In the genomic region with DNA sequence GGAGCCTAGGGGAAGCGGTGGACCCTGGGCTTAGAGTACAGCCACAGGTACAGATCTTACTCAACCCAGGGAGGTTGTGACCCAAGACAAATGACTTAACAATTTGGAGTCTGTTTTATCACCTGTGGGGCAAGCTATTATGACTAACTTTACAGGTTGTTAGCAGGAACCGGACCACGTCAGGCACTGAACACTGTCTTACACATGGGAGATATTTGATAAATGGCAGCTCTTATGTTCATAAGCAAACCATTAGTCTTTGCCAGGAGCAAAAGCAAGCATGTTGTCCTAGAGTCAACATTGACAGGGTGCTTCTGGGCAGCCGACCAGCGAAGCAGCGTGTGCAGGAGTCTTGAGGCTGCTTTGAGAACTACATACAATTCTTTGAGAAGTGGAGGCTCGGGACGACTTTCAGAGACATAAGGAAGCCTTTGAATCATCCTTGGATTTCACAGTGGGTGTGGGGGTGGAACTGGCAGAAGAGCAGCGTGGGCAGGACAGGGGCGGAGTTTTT, we compare ENCODE assay signal across 13 mouse cellular contexts. TPM values are rescaled to one million over a fixed set of nuclear protein-coding genes. Genes with fewer than 3 reads are reported as not detected.
DNase-seq lines count a peak whose midpoint lies in the region; ATAC-seq lines count a peak whose summit lies in the region.
"Had no signal": no experiment of that assay in that cellular context is flagged by ENCODE, and none has a peak within 500 bp of the region (broad histone marks: within the 10 kb centered on the region; RNA-seq: fewer than 3 reads in every experiment).

No protein-coding gene starts in this region.

- no peak overlapping the region for H3K4me2 ChIP-seq in limb, embryonic 12.5 days
- no peak overlapping the region for H3K4me2 ChIP-seq in intestine, embryonic 16.5 days (ENCODE audit: low read depth, low read length)
- no peak overlapping the region for H3K4me2 ChIP-seq in limb, embryonic 13.5 days (replicated peaks)
- no peak overlapping the region for H3K4me2 ChIP-seq in forebrain, embryonic 14.5 days (ENCODE audit: low read length)
- H3K4me2 ChIP-seq: midbrain, embryonic 15.5 days had no signal

- 0 out of 2 replicates have a peak overlapping the region, but pooled peaks have one; percentile 18 for H3K27ac ChIP-seq in limb, embryonic 12.5 days
- no peak overlapping the region for H3K27ac ChIP-seq in limb, embryonic 10.5 days
- no peak overlapping the region for H3K27ac ChIP-seq in intestine, embryonic 16.5 days (ENCODE audit: low read length)
- H3K27ac ChIP-seq in limb, embryonic 13.5 days: peak overlapping the region; percentile 44; the same call in 1 of the 2 replicates
- no peak overlapping the region for H3K27ac ChIP-seq in forebrain, embryonic 14.5 days (ENCODE audit: low read depth, low read length)
- H3K27ac ChIP-seq: forebrain, embryonic 10.5 days; midbrain, embryonic 15.5 days had no signal

- no peak for ATAC-seq in limb, embryonic 12.5 days (ENCODE audit: insufficient number of reproducible peaks, insufficient read depth, low FRiP score, low TSS enrichment, low read depth)
- ATAC-seq in intestine, embryonic 16.5 days: peak; percentile 47; the same call in 1 of the 2 replicates
- ATAC-seq in limb, embryonic 13.5 days (ENCODE audit: low FRiP score, low read depth): no peak
- no peak for ATAC-seq in megakaryocyte progenitor cell, adult 5-6 weeks (replicated peaks; ENCODE audit: poor library complexity)
- no peak for ATAC-seq in forebrain, embryonic 14.5 days
- ATAC-seq: activated CD4-positive, CD25-positive, alpha-beta regulatory T cell, adult 4 months; midbrain, embryonic 15.5 days had no signal

- no peak overlapping the region for H3K4me3 ChIP-seq in limb, embryonic 12.5 days (replicated peaks)
- H3K4me3 ChIP-seq in limb, embryonic 10.5 days: no peak overlapping the region
- H3K4me3 ChIP-seq in intestine, embryonic 16.5 days (ENCODE audit: low read length): no peak overlapping the region
- H3K4me3 ChIP-seq in limb, embryonic 13.5 days: no peak overlapping the region
- no peak overlapping the region for H3K4me3 ChIP-seq in forebrain, embryonic 14.5 days (ENCODE audit: low read depth, low read length)
- H3K4me3 ChIP-seq: forebrain, embryonic 10.5 days; midbrain, embryonic 15.5 days had no signal

- H3K36me3 ChIP-seq in limb, embryonic 12.5 days: peaks cover 22% of the 10 kb centered on the region
- H3K36me3 ChIP-seq in limb, embryonic 10.5 days: peaks cover 20% of the 10 kb centered on the region
- no peaks in the 10 kb centered on the region for H3K36me3 ChIP-seq in intestine, embryonic 16.5 days (ENCODE audit: control insufficient read depth, insufficient read depth, low read length)
- H3K36me3 ChIP-seq in limb, embryonic 13.5 days: peaks cover 18% of the 10 kb centered on the region
- no peaks in the 10 kb centered on the region for H3K36me3 ChIP-seq in forebrain, embryonic 14.5 days (ENCODE audit: control insufficient read depth, insufficient read depth, low read length)
- H3K36me3 ChIP-seq: midbrain, embryonic 15.5 days had no signal

- peaks cover 58% of the 10 kb centered on the region for H3K4me1 ChIP-seq in limb, embryonic 12.5 days (replicated peaks)
- H3K4me1 ChIP-seq in limb, embryonic 10.5 days: peaks cover 65% of the 10 kb centered on the region
- peaks cover 22% of the 10 kb centered on the region for H3K4me1 ChIP-seq in intestine, embryonic 16.5 days (ENCODE audit: control insufficient read depth, insufficient read depth, low read length)
- peaks cover 74% of the 10 kb centered on the region for H3K4me1 ChIP-seq in limb, embryonic 13.5 days
- 0 out of 2 replicates have a peak, but pooled peaks cover 4% of the 10 kb centered on the region for H3K4me1 ChIP-seq in forebrain, embryonic 14.5 days (ENCODE audit: control insufficient read depth, insufficient read depth, low read length)

- WGBS in limb, embryonic 12.5 days: 69% methylated on average over 10 of the region's 10 CpGs
- 83% methylated on average over 10 of the region's 10 CpGs for WGBS in limb, embryonic 10.5 days
- WGBS in intestine, embryonic 16.5 days: 43% methylated on average over 10 of the region's 10 CpGs
- WGBS in limb, embryonic 13.5 days: 59% methylated on average over 10 of the region's 10 CpGs
- WGBS in forebrain, embryonic 14.5 days: 79% methylated on average over 10 of the region's 10 CpGs

- H3K9ac ChIP-seq in limb, embryonic 12.5 days (replicated peaks): no peak overlapping the region
- no peak overlapping the region for H3K9ac ChIP-seq in intestine, embryonic 16.5 days (ENCODE audit: low read depth, low read length)
- no peak overlapping the region for H3K9ac ChIP-seq in limb, embryonic 13.5 days
- H3K9ac ChIP-seq in forebrain, embryonic 14.5 days (ENCODE audit: low read length): no peak overlapping the region
- H3K9ac ChIP-seq: midbrain, embryonic 15.5 days had no signal

- no peaks in the 10 kb centered on the region for H3K27me3 ChIP-seq in limb, embryonic 12.5 days
- H3K27me3 ChIP-seq in limb, embryonic 10.5 days (ENCODE audit: low read depth, poor library complexity, severe bottlenecking): no peaks in the 10 kb centered on the region
- H3K27me3 ChIP-seq in intestine, embryonic 16.5 days (replicated peaks; ENCODE audit: control insufficient read depth, insufficient read depth, low read length): no peaks in the 10 kb centered on the region
- H3K27me3 ChIP-seq in limb, embryonic 13.5 days: no peaks in the 10 kb centered on the region
- no peaks in the 10 kb centered on the region for H3K27me3 ChIP-seq in forebrain, embryonic 14.5 days (replicated peaks; ENCODE audit: control insufficient read depth, insufficient read depth, low read length)
- H3K27me3 ChIP-seq: midbrain, embryonic 15.5 days had no signal

- no peak for DNase-seq in limb, embryonic 10.5 days (ENCODE audit: low spot score)
- DNase-seq in right cerebral cortex, postnatal 4 days: peak; percentile 22
- DNase-seq in cerebellum, adult 9-11 months: no peak
- DNase-seq in forebrain, embryonic 14.5 days (ENCODE audit: low spot score): no peak
- DNase-seq: cerebellum, adult 18-20 months; heart, postnatal 10 days had no signal

- no peaks in the 10 kb centered on the region for H3K9me3 ChIP-seq in limb, embryonic 12.5 days
- no peaks in the 10 kb centered on the region for H3K9me3 ChIP-seq in limb, embryonic 10.5 days (replicated peaks)
- H3K9me3 ChIP-seq in intestine, embryonic 16.5 days (ENCODE audit: control insufficient read depth, low read length): no peaks in the 10 kb centered on the region
- H3K9me3 ChIP-seq in limb, embryonic 13.5 days: no peaks in the 10 kb centered on the region
- no peaks in the 10 kb centered on the region for H3K9me3 ChIP-seq in forebrain, embryonic 14.5 days (replicated peaks; ENCODE audit: control insufficient read depth, low read length)
- H3K9me3 ChIP-seq: forebrain, embryonic 10.5 days; midbrain, embryonic 15.5 days had no signal

RNA-seq across cellular contexts. Expression of gene Tgoln1, which starts 33.6 kb away (rescaled TPM):
- polyA plus RNA-seq in limb, embryonic 12.5 days (2016; fragmentation: Nextera tagmentation; extraction: Ambion mirVana): 20.9 and 21.7 TPM in 2 replicates
- 22.2 and 24.5 TPM in 2 replicates for polyA plus RNA-seq in limb, embryonic 10.5 days (2016; fragmentation: Nextera tagmentation; extraction: Ambion mirVana)
- 48.8 and 57.5 TPM in 2 replicates for polyA plus RNA-seq in intestine, embryonic 16.5 days (2015; fragmentation: Nextera tagmentation; extraction: Ambion mirVana)
- 22.0 and 23.0 TPM in 2 replicates for polyA plus RNA-seq in limb, embryonic 13.5 days (2015; fragmentation: Nextera tagmentation; extraction: Ambion mirVana)
- 51.5 and 57.9 TPM in 2 replicates for total RNA-seq in megakaryocyte progenitor cell, adult 5-6 weeks (2015)
- 55.1 and 64.4 TPM in 2 replicates for total RNA-seq in megakaryocyte progenitor cell, adult 5-6 weeks (2017)
- polyA plus RNA-seq in forebrain, embryonic 14.5 days (2014; fragmentation: Nextera tagmentation; extraction: Ambion mirVana): 34.0 and 37.8 TPM in 2 replicates

RNA-seq across cellular contexts. Expression of gene Retsat, which starts 52.1 kb away (rescaled TPM):
- polyA plus RNA-seq in limb, embryonic 12.5 days (2016; fragmentation: Nextera tagmentation; extraction: Ambion mirVana): 10.8 and 12.4 TPM in 2 replicates
- polyA plus RNA-seq in limb, embryonic 10.5 days (2016; fragmentation: Nextera tagmentation; extraction: Ambion mirVana): 9.9 and 10.1 TPM in 2 replicates
- polyA plus RNA-seq in intestine, embryonic 16.5 days (2015; fragmentation: Nextera tagmentation; extraction: Ambion mirVana): 41.1 and 44.0 TPM in 2 replicates
- polyA plus RNA-seq in limb, embryonic 13.5 days (2015; fragmentation: Nextera tagmentation; extraction: Ambion mirVana): 15.1 and 17.9 TPM in 2 replicates
- total RNA-seq in megakaryocyte progenitor cell, adult 5-6 weeks (2015): 20.3 and 20.8 TPM in 2 replicates
- 20.0 and 27.5 TPM in 2 replicates for total RNA-seq in megakaryocyte progenitor cell, adult 5-6 weeks (2017)
- 6.6 and 8.4 TPM in 2 replicates for polyA plus RNA-seq in forebrain, embryonic 14.5 days (2014; fragmentation: Nextera tagmentation; extraction: Ambion mirVana)

RNA-seq across cellular contexts. Expression of gene Elmod3, which starts 52.2 kb away (rescaled TPM):
- 14.8 and 15.2 TPM in 2 replicates for polyA plus RNA-seq in limb, embryonic 12.5 days (2016; fragmentation: Nextera tagmentation; extraction: Ambion mirVana)
- polyA plus RNA-seq in limb, embryonic 10.5 days (2016; fragmentation: Nextera tagmentation; extraction: Ambion mirVana): 14.0 and 14.6 TPM in 2 replicates
- polyA plus RNA-seq in intestine, embryonic 16.5 days (2015; fragmentation: Nextera tagmentation; extraction: Ambion mirVana): 15.6 and 15.8 TPM in 2 replicates
- 15.3 and 16.7 TPM in 2 replicates for polyA plus RNA-seq in limb, embryonic 13.5 days (2015; fragmentation: Nextera tagmentation; extraction: Ambion mirVana)
- 12.9 and 15.6 TPM in 2 replicates for total RNA-seq in megakaryocyte progenitor cell, adult 5-6 weeks (2015)
- 9.7 and 13.8 TPM in 2 replicates for total RNA-seq in megakaryocyte progenitor cell, adult 5-6 weeks (2017)
- polyA plus RNA-seq in forebrain, embryonic 14.5 days (2014; fragmentation: Nextera tagmentation; extraction: Ambion mirVana): 19.2 and 20.1 TPM in 2 replicates

Comparison
In these comparisons a context has a peak if more than half of its experiments do, and no peak if none do; other contexts are left out.
1. H3K27ac ChIP-seq: peak in limb, embryonic 12.5 days (single experiment) and limb, embryonic 13.5 days (single experiment); none in limb, embryonic 10.5 days (single experiment), intestine, embryonic 16.5 days (single experiment) and forebrain, embryonic 14.5 days (single experiment).